Mouse (Mus musculus) megakaryocyte, embryonic 14.5 days (primary cell): ENCODE measurements at regions not wholly inside any gene's neighbourhood (a gene's known extent, or its start where the extent isn't known, plus 50 kb on each side); places are given as distances from the start of the nearest gene placed in this dataset.

Experiments used
- FLI1 ChIP-seq: IDR thresholded peaks from 2 replicates; pipeline ENCODE4 v1.6.1; 2012; ENCODE audit warnings: low read length, inconsistent platforms, mixed read lengths
- GATA1 ChIP-seq: IDR thresholded peaks from 3 replicates; pipeline ENCODE4 v1.6.1; 2012; ENCODE audit warnings: mixed read lengths, low read length, inconsistent platforms, borderline replicate concordance

DNA sequence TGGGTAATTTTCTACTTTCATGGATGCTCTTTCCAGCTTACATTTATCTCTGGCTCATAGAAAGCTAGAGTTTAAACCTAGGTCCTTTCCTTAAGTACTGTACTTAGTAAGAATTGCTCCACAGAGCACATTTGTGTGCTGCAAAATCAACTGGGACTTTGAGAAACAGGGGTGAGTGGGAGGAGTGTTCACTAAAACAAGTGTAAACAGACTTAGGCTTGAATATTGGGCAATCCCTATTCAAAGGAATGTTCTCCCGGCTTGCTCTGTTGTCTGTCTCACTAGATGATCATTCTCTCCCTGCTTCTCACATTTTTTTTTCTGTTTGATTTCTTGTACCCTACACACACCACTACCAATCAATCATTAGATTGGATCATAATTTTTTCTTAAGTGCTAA, 79.3 kb upstream of the 1810046K07Rik start:
- TF ChIP-seq GATA1 = no peak
- no peak for TF ChIP-seq FLI1
